Mouse (Mus musculus) kidney, postnatal 25 days (tissue): Measurements from ENCODE around the gene Cdan1.
A peak's percentile ranks its signal among the peaks of the same experiment; 100 is the strongest.

ENCODE experiments used
- DNase-seq, 2 experiments: peaks; one replicate each; pipeline ENCODE4 v3.0.0; 2021; ENCODE audit warnings: mixed read lengths in 2 of 2

The Cdan1 gene

GRCm38 (mm10) chr2:120849449-120850423, at the start of gene Cdan1:
TSS of gene Cdan1 (minus strand) at chr2:120850128.
- peak; percentile 59 to 68 for DNase-seq

GRCm38 (mm10) chr2:120896361-120896760, 46.4 kb upstream of the Cdan1 start:
- DNase-seq, result no peak

GRCm38 (mm10) chr2:120887601-120888000, 37.7 kb upstream of the Cdan1 start:
- no peak for DNase-seq

- no peak for DNase-seq
Measured at GRCm38 (mm10) chr2:120873192-120873591, 23.3 kb upstream of the Cdan1 start.

GRCm38 (mm10) chr2:120871447-120872336, 21.8 kb upstream of the Cdan1 start:
- DNase-seq, result peak; percentile 48 to 49

- DNase-seq, result no peak
Measured at GRCm38 (mm10) chr2:120867336-120867735, 17.4 kb upstream of the Cdan1 start.

- peak; percentile 49 to 52 for DNase-seq
Measured at GRCm38 (mm10) chr2:120866561-120866960, 16.6 kb upstream of the Cdan1 start.

- DNase-seq, result no peak
Measured at GRCm38 (mm10) chr2:120863389-120863788, 13.5 kb upstream of the Cdan1 start.

- no peak for DNase-seq
Measured at GRCm38 (mm10) chr2:120860699-120861098, 10.8 kb upstream of the Cdan1 start.

- peak; percentile 22 to 43 for DNase-seq
Measured at GRCm38 (mm10) chr2:120858131-120858530, 8.2 kb upstream of the Cdan1 start.

GRCm38 (mm10) chr2:120853151-120853550, 3.2 kb upstream of the Cdan1 start:
- peak; percentile 42 to 55 for DNase-seq

- DNase-seq, result no peak
Measured at GRCm38 (mm10) chr2:120852626-120853025, 2.7 kb upstream of the Cdan1 start.

GRCm38 (mm10) chr2:120850424-120851082, 625 bp upstream of the Cdan1 start, which contains the start of gene Ttbk2:
TSS of gene Ttbk2 (minus strand) at chr2:120850604.
- DNase-seq, result peak; percentile 98

GRCm38 (mm10) chr2:120845280-120845679, 4.6 kb downstream of the Cdan1 start:
- DNase-seq, result no peak

GRCm38 (mm10) chr2:120843990-120844389, 5.9 kb downstream of the Cdan1 start:
- no peak for DNase-seq

GRCm38 (mm10) chr2:120841211-120841610, 8.7 kb downstream of the Cdan1 start:
- no peak for DNase-seq

GRCm38 (mm10) chr2:120835167-120835566, 14.8 kb downstream of the Cdan1 start:
- DNase-seq, result no peak

- no peak for DNase-seq
Measured at GRCm38 (mm10) chr2:120826936-120827638, 22.8 kb downstream of the Cdan1 start.

- DNase-seq, result no peak
Measured at GRCm38 (mm10) chr2:120770265-120770935, 79.5 kb downstream of the Cdan1 start.

GRCm38 (mm10) chr2:120761922-120762321, 88.0 kb downstream of the Cdan1 start:
- DNase-seq, result no peak

- no peak for DNase-seq
Measured at GRCm38 (mm10) chr2:120748041-120748440, 101.9 kb downstream of the Cdan1 start.
